Mouse (Mus musculus): ENCODE data around the gene Amn1. TPM values are rescaled to one million over a fixed set of nuclear protein-coding genes. Genes with fewer than 3 reads are reported as not detected.

The Amn1 gene
- polyA plus RNA-seq, 1 experiment from 2014 or later: 20.5 TPM

GRCm38 (mm10) chr6:149123042-149123441, 65.5 kb downstream of the Amn1 start:
- H3K4me2 ChIP-seq (replicated peaks; ENCODE audit: low read depth): no peak overlapping the region
- no peak for TF ChIP-seq CTCF (IDR thresholded peaks at IDR 0.05; ENCODE audit: low read depth)
- H3K9me3 ChIP-seq (ENCODE audit: control insufficient read depth): no peaks in the 10 kb centered on the region
- H3K4me3 ChIP-seq (ENCODE audit: low read depth, low read length): no peak overlapping the region
- H3K4me1 ChIP-seq (replicated peaks; ENCODE audit: control insufficient read depth, insufficient read depth, low read length): no peaks in the 10 kb centered on the region
- H3K27ac ChIP-seq (ENCODE audit: low read depth, low read length): no peak overlapping the region
- no peaks in the 10 kb centered on the region for H3K27me3 ChIP-seq (replicated peaks; ENCODE audit: control insufficient read depth, insufficient read depth, low read length)
- no peak overlapping the region for H3K9ac ChIP-seq (ENCODE audit: low read depth, low read length)
- WGBS: 84% methylated on average over 3 of the region's 3 CpGs
- no peak for ATAC-seq
- no peaks in the 10 kb centered on the region for H3K36me3 ChIP-seq (ENCODE audit: control insufficient read depth, insufficient read depth)

DNA sequence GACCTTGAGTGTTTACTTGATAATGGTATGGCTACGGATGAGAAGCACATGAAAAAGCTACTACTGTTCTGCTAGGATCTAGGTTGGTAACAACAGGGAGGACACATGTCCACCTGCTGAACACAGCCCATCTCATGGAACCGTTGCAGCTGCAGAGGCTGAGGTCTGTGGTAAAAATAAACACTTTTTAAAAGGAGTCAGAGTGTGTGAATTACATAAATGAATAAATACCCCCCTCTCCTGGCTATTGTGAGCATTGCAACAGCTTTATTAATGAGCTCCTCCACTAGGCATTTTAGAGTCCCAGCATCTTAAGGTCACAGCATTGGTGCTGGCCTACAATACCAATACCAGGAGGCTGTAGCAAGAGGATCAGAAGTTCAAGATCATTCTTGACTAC, 68.7 kb downstream of the Amn1 start:
- no peak overlapping the region for H3K9ac ChIP-seq (ENCODE audit: low read depth, low read length)
- H3K27me3 ChIP-seq (replicated peaks; ENCODE audit: control insufficient read depth, insufficient read depth, low read length): no peaks in the 10 kb centered on the region
- no peak overlapping the region for H3K4me3 ChIP-seq (ENCODE audit: low read depth, low read length)
- H3K4me1 ChIP-seq (replicated peaks; ENCODE audit: control insufficient read depth, insufficient read depth, low read length): no peaks in the 10 kb centered on the region
- TF ChIP-seq CTCF (IDR thresholded peaks at IDR 0.05; ENCODE audit: low read depth): peak; percentile 81
- 17% methylated on average over 2 of the region's 2 CpGs for WGBS
- H3K36me3 ChIP-seq (ENCODE audit: control insufficient read depth, insufficient read depth): no peaks in the 10 kb centered on the region
- H3K9me3 ChIP-seq (ENCODE audit: control insufficient read depth): no peaks in the 10 kb centered on the region
- no peak; the same call in 1 of the 2 replicates for ATAC-seq
- no peak overlapping the region; the same call in 1 of the 2 replicates for H3K4me2 ChIP-seq (replicated peaks; ENCODE audit: low read depth)
- H3K27ac ChIP-seq (ENCODE audit: low read depth, low read length): peak overlapping the region; percentile 62; the same call in 1 of the 2 replicates

DNA sequence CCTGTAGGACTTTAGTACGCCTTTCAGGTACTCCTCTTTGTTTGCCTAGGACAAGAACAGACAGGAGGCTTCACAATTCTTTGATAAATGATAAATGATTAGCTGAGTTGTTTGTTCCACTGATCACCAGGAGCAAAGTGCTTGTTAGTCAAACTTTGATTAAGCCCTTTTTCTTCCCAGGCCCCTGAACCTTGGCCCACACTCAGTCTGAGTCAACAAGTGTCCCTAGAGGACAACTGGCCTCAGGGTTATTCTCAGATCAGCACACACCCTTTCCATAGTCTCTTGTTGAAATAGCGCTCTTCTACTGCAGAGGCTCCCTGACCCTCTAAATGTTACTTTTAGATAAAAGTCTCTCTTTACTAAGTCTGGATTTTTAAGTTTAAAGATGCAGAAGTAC, 69.6 kb downstream of the Amn1 start:
- TF ChIP-seq CTCF (IDR thresholded peaks at IDR 0.05; ENCODE audit: low read depth): peak; percentile 42; the same call in 1 of the 2 replicates
- H3K4me2 ChIP-seq (replicated peaks; ENCODE audit: low read depth): no peak overlapping the region
- H3K9ac ChIP-seq (ENCODE audit: low read depth, low read length): no peak overlapping the region
- H3K36me3 ChIP-seq (ENCODE audit: control insufficient read depth, insufficient read depth): no peaks in the 10 kb centered on the region
- ATAC-seq: peak; percentile 95
- H3K27ac ChIP-seq (ENCODE audit: low read depth, low read length): peak overlapping the region; percentile 62; the same call in 1 of the 2 replicates
- 27% methylated on average over 2 of the region's 2 CpGs for WGBS
- no peaks in the 10 kb centered on the region for H3K4me1 ChIP-seq (replicated peaks; ENCODE audit: control insufficient read depth, insufficient read depth, low read length)
- H3K27me3 ChIP-seq (replicated peaks; ENCODE audit: control insufficient read depth, insufficient read depth, low read length): no peaks in the 10 kb centered on the region
- no peaks in the 10 kb centered on the region for H3K9me3 ChIP-seq (ENCODE audit: control insufficient read depth)
- H3K4me3 ChIP-seq (ENCODE audit: low read depth, low read length): no peak overlapping the region

- no peaks in the 10 kb centered on the region for H3K4me1 ChIP-seq (replicated peaks; ENCODE audit: control insufficient read depth, insufficient read depth, low read length)
- H3K4me2 ChIP-seq (replicated peaks; ENCODE audit: low read depth): no peak overlapping the region
- TF ChIP-seq CTCF (IDR thresholded peaks at IDR 0.05; ENCODE audit: low read depth): no peak
- ATAC-seq: no peak
- no peak overlapping the region for H3K27ac ChIP-seq (ENCODE audit: low read depth, low read length)
- H3K9me3 ChIP-seq (ENCODE audit: control insufficient read depth): no peaks in the 10 kb centered on the region
- no peaks in the 10 kb centered on the region for H3K36me3 ChIP-seq (ENCODE audit: control insufficient read depth, insufficient read depth)
- H3K27me3 ChIP-seq (replicated peaks; ENCODE audit: control insufficient read depth, insufficient read depth, low read length): no peaks in the 10 kb centered on the region
- no peak overlapping the region for H3K4me3 ChIP-seq (ENCODE audit: low read depth, low read length)
- no peak overlapping the region for H3K9ac ChIP-seq (ENCODE audit: low read depth, low read length)
These were observed 71.5 kb downstream of the Amn1 start for GRCm38 (mm10) chr6:149116992-149117391.

DNA sequence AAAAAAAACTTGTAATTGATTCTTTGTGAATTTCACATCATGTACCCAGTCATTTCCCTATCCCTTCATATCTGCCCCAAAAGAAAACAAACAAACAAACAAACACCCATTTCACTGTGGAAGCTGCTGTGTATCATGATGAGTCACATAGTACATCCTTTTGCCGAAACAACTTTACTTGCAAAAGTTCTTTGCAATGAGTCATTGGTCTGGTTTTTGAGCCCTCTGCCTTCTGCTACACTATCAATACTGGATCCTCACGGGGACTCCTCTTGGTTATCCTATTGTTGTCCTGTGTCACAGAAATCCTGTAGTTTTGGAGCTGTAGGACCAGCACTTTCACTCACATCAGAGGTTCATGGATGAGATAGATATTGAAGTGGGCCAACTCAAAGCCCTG, 79.6 kb downstream of the Amn1 start:
- 76% methylated on average over 2 of the region's 2 CpGs for WGBS

DNA sequence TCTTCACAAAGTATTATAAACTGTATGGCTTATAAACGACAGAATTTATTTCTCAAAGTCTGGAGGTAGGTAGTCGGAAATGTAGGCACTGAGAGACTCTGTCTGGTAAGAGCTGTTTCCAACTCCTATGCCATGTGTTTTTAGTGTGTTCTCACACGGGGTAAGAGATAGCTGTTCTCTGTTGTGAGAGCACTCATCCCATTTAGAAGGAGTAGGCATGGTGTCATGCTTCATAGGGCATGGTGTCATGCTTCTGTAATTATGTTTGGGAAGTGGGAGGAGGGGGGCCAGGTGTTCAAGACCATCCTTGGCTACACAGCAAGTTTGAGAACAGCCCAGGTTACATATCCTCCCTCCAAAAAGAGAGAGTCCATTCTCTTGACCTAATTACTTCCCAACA, 80.9 kb downstream of the Amn1 start:
- 69% methylated on average over 3 of the region's 3 CpGs for WGBS
- Histone ChIP-seq H3K4me2 (replicated peaks; ENCODE audit: low read depth) (no peak overlapping the region), H3K36me3 (ENCODE audit: control insufficient read depth, insufficient read depth) (no peaks in the 10 kb centered on the region), H3K9me3 (ENCODE audit: control insufficient read depth) (no peaks in the 10 kb centered on the region), H3K4me3 (ENCODE audit: low read depth, low read length) (no peak overlapping the region), H3K9ac (ENCODE audit: low read depth, low read length) (no peak overlapping the region), H3K4me1 (replicated peaks; ENCODE audit: control insufficient read depth, insufficient read depth, low read length) (no peaks in the 10 kb centered on the region), H3K27me3 (replicated peaks; ENCODE audit: control insufficient read depth, insufficient read depth, low read length) (no peaks in the 10 kb centered on the region), H3K27ac (ENCODE audit: low read depth, low read length) (no peak overlapping the region)
- no peak for TF ChIP-seq CTCF (IDR thresholded peaks at IDR 0.05; ENCODE audit: low read depth)
- no peak for ATAC-seq

More for the DNA sequence above, 79.6 kb downstream of the Amn1 start:
- Histone ChIP-seq H3K9me3 (ENCODE audit: control insufficient read depth) (no peaks in the 10 kb centered on the region), H3K36me3 (ENCODE audit: control insufficient read depth, insufficient read depth) (no peaks in the 10 kb centered on the region), H3K4me1 (replicated peaks; ENCODE audit: control insufficient read depth, insufficient read depth, low read length) (no peaks in the 10 kb centered on the region), H3K9ac (ENCODE audit: low read depth, low read length) (no peak overlapping the region), H3K27me3 (replicated peaks; ENCODE audit: control insufficient read depth, insufficient read depth, low read length) (no peaks in the 10 kb centered on the region), H3K4me3 (ENCODE audit: low read depth, low read length) (no peak overlapping the region), H3K4me2 (replicated peaks; ENCODE audit: low read depth) (no peak overlapping the region), H3K27ac (ENCODE audit: low read depth, low read length) (no peak overlapping the region)
- no peak for TF ChIP-seq CTCF (IDR thresholded peaks at IDR 0.05; ENCODE audit: low read depth)
- ATAC-seq: no peak

Other genes starting within 250 kb of the Amn1 start
- 22.2 and 23.0 TPM in 2 replicates for gene Sinhcaf, start 242.2 kb downstream of the Amn1 start, polyA plus RNA-seq (2015; fragmentation: Nextera tagmentation; extraction: Ambion mirVana)
- gene Dennd5b, start 87.0 kb downstream of the Amn1 start, polyA plus RNA-seq (2015; fragmentation: Nextera tagmentation; extraction: Ambion mirVana): 9.6 and 12.7 TPM in 2 replicates
- gene Gm10203, start 58.5 kb downstream of the Amn1 start, polyA plus RNA-seq (2015; fragmentation: Nextera tagmentation; extraction: Ambion mirVana): not detected in 2 replicates
- gene Etfbkmt, start 48.9 kb downstream of the Amn1 start, polyA plus RNA-seq (2015; fragmentation: Nextera tagmentation; extraction: Ambion mirVana): 8.3 and 11.6 TPM in 2 replicates
- gene Resf1, start 120.7 kb upstream of the Amn1 start, polyA plus RNA-seq (2015; fragmentation: Nextera tagmentation; extraction: Ambion mirVana): 16.3 and 18.9 TPM in 2 replicates
- gene Bicd1, start 220.2 kb upstream of the Amn1 start, polyA plus RNA-seq (2015; fragmentation: Nextera tagmentation; extraction: Ambion mirVana): 6.2 and 7.5 TPM in 2 replicates

Data from intestine, postnatal 0 days (tissue).